Mouse (Mus musculus): Measurements from ENCODE around the gene Rnf214. TPM values are rescaled to one million over a fixed set of nuclear protein-coding genes. Genes with fewer than 3 reads are reported as not detected.
"Not testable (repeated sequence)": the region's sequence is repeated elsewhere in the genome, so short reads cannot be mapped to it uniquely, and the experiment has no call there.

Gene Rnf214
- total RNA-seq, 2 experiments from 2014 or later: 36.3 to 39.4 TPM

GRCm38 (mm10) chr9:45849528-45850408 is 56.9 kb downstream of the Rnf214 start:
- DNase-seq: peak; percentile 82

GRCm38 (mm10) chr9:45846891-45847460 is 59.7 kb downstream of the Rnf214 start:
- no peak for DNase-seq

GRCm38 (mm10) chr9:45846176-45846575 is 60.5 kb downstream of the Rnf214 start:
- not testable (repeated sequence) for DNase-seq

- no peak for DNase-seq
Measured at GRCm38 (mm10) chr9:45845541-45845940, 61.2 kb downstream of the Rnf214 start.

DNA sequence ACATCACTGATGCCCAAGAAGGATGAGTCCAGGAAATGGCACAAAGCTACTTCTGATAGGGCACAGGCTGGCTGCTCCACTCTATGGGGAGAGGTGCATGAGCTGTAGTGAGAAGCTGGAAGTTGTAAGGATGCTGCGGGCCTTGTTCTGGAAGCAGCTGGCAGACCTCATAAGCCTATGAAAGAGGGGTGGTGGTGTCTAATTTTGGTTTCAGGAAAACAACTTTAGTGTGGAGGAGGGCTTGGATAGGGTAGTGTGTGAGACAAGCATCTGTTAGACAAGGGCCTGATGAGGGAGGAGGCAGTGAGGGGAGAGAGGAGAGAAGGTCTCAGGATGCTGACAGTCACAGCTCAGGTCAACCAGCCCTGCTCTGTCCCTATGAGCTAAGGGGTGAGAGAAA is 62.9 kb downstream of the Rnf214 start:
- DNase-seq: no peak

DNA sequence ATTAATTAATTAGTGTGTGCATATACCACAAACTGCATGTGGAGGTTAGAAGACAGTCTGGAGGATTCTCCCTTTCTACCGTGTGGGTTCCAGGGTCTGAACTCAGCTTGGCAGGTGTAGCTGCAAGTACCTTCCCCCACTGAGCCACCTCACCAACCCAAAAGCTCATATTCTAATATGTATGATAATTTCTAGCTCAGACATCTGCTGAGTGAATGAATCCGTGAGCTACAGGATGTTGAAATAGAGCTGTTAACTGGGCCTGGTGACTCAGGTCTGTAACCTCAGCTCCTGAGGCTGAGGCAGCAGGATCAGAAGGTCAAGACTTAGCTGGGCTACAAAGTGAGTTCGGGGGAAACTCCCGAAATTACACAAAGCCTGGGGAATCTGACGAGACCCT is 63.7 kb downstream of the Rnf214 start:
- no peak for DNase-seq

GRCm38 (mm10) chr9:45841458-45841857 is 65.3 kb downstream of the Rnf214 start:
- DNase-seq: no peak

DNA sequence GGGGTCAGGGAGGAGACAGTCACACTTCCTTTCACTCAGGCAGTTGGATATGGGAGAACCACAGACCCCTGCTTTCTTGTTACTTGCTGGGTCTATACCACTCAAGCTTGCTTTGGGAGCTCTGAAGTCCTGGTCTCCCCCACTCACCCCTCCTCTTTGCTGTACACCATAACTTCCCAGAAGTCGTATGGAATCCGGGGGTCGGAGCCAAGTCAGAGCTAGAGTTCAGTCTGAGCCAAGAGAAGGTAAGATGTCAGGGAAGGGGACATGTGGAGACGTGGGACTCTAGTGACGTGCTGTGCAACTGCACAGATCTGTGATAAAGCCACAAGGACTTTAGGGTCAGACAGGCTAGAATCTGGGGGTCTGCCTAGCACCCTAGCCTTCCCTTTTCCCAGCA is 66.4 kb downstream of the Rnf214 start:
- DNase-seq: peak; percentile 51

GRCm38 (mm10) chr9:45839982-45840300 is 66.8 kb downstream of the Rnf214 start:
- DNase-seq: no peak

GRCm38 (mm10) chr9:45839139-45839981 is 67.4 kb downstream of the Rnf214 start:
- peak; percentile 56 for DNase-seq

- DNase-seq: peak; percentile 91
Measured at GRCm38 (mm10) chr9:45838434-45839138, 68.1 kb downstream of the Rnf214 start, which contains the start of gene Bace1. Gene Bace1, plus strand, starts transcription at chr9:45838580.

DNA sequence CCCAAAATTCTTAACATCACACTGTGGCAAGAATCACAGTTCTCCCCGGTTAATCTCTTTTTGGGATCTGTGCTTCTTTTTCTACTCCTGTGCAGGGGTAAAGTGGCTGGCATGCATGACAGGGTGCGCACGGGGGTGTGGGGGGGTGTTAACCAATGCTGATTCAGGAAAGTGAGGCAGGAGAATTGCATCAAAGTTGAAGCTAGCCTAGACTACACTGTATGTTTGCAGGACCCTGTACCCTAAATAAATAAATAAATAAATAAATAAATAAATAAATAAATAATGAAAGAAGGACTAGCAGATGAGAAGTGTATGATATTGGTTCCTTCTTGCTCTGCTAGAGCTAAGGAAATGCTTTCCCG is 68.7 kb downstream of the Rnf214 start:
- no peak for DNase-seq

- DNase-seq: no peak
Measured at GRCm38 (mm10) chr9:45833461-45833860, 73.2 kb downstream of the Rnf214 start.

DNA sequence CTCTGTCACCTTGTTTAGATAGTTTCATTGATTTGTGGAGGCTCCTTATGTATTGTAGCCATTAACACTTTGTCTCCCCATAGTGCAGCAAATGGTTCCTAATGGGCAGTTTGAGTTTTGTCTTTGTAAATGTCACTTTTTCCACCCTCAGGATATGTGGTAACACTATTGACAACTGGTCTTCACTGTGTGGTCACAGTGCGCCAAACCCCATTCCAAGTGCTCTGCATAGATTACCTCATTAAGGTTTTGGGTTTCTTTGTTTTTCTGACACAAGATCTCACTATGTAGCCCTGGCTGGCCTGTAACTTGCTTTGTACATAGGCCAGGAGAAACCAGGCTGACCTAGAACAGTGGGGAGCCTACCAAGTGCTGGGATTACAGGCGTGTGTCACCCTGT is 73.8 kb downstream of the Rnf214 start:
- DNase-seq: no peak

DNA sequence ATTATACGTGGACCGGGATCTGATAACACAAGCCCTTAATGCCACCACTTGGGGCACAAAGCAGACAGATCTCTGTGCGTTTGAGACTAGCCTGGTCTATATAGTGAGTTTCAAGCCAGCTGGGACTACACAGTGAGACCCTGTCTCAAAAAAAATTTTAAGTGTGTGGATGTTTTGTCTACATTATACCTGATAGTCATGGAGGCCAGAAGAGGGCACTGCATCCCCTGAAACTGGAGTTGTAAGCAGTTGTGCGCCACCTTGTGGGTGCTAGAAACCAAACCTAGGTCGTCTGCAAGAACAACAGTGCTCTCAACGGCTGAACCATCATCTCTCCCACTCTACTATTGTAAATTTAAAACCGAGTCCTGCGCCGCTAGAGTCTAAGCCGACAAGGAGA is 77.6 kb downstream of the Rnf214 start:
- peak; percentile 73 for DNase-seq

- peak; percentile 88 for DNase-seq
Measured at GRCm38 (mm10) chr9:45828291-45828963, 78.3 kb downstream of the Rnf214 start, which contains the start of gene Cep164. Gene Cep164, minus strand, starts transcription at chr9:45828691.

GRCm38 (mm10) chr9:45827663-45828290 is 78.9 kb downstream of the Rnf214 start:
- DNase-seq: peak; percentile 48

GRCm38 (mm10) chr9:45818406-45819011 is 88.2 kb downstream of the Rnf214 start:
- no peak for DNase-seq

- DNase-seq: no peak
Measured at GRCm38 (mm10) chr9:45815525-45815924, 91.2 kb downstream of the Rnf214 start.

GRCm38 (mm10) chr9:45815113-45815512 is 91.6 kb downstream of the Rnf214 start:
- peak; percentile 32 for DNase-seq

Data from heart, postnatal 4 days (tissue).